In the genomic region with DNA sequence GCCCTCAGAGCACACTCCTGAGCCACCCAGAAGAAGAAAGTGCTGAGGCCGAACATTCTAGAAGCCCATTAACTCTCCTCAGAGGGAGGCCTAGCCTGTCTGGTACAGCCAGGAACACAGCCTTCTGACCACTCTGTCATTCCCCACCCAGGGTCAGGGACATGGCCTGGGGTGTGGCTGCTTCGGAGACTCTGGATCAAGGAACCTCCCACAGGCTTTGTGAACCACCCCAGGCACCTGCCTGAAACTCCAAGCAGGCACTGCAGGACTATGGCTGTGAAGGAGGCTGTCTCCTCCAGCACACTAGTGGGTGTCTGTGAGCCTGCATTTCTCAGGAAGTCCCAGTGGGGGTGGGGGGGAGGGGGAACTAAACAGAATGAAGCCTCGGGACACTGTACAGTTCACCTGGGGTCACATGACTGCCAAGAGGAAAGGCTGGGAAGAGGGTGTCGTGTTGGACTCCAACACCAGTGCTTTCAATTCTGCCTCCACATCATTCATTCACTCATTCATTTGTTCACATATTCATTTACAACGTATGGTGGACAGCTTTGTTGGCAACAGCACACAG, we compare ENCODE assay signal across 18 mouse cellular contexts. TPM values are rescaled to one million over a fixed set of nuclear protein-coding genes. Genes with fewer than 3 reads are reported as not detected.
A peak's percentile ranks its signal among the peaks of the same experiment; 100 is the strongest.
DNase-seq lines count a peak whose midpoint lies in the region; ATAC-seq and TF ChIP-seq lines count a peak whose summit lies in the region.
"Had no signal": no experiment of that assay in that cellular context is flagged by ENCODE, and none has a peak within 500 bp of the region (broad histone marks: within the 10 kb centered on the region; RNA-seq: fewer than 3 reads in every experiment).

No protein-coding gene starts in this region.

- WGBS in lung, postnatal 0 days = 48% methylated on average over 5 of the region's 5 CpGs
- WGBS in lung, adult 2 months = 56% methylated on average over 5 of the region's 5 CpGs
- 65% methylated on average over 5 of the region's 5 CpGs for WGBS in embryonic facial prominence, embryonic 11.5 days
- 73% methylated on average over 5 of the region's 5 CpGs for WGBS in limb, embryonic 10.5 days

- peaks cover 12% of the 10 kb centered on the region; the same call in 1 of the 2 replicates for H3K4me1 ChIP-seq in lung, postnatal 0 days (ENCODE audit: insufficient read depth, low read depth, low read length)
- peaks cover 4% of the 10 kb centered on the region for H3K4me1 ChIP-seq in lung, adult 2 months (ENCODE audit: control insufficient read depth, insufficient read depth, low read length)
- H3K4me1 ChIP-seq in embryonic facial prominence, embryonic 11.5 days (ENCODE audit: control insufficient read depth, insufficient read depth, low read length) = no peaks in the 10 kb centered on the region
- peaks cover 19% of the 10 kb centered on the region for H3K4me1 ChIP-seq in limb, embryonic 10.5 days
- H3K4me1 ChIP-seq: embryonic facial prominence, embryonic 12.5 days; forebrain, embryonic 13.5 days had no signal

- TF ChIP-seq POLR2A in lung, adult 2 months (IDR thresholded peaks at IDR 0.05; ENCODE audit: borderline replicate concordance, extremely low read depth, low read depth, low read length) = no peak

- H3K4me2 ChIP-seq in lung, postnatal 0 days (replicated peaks; ENCODE audit: low read depth, low read length) = no peak overlapping the region
- no peak overlapping the region for H3K4me2 ChIP-seq in embryonic facial prominence, embryonic 11.5 days (ENCODE audit: low read depth, low read length)
- H3K4me2 ChIP-seq: embryonic facial prominence, embryonic 12.5 days; forebrain, embryonic 13.5 days; heart, embryonic 12.5 days had no signal

- H3K4me3 ChIP-seq in lung, postnatal 0 days (ENCODE audit: low read depth, low read length) = no peak overlapping the region
- H3K4me3 ChIP-seq in lung, adult 2 months (replicated peaks; ENCODE audit: extremely low read depth, low read depth, low read length) = no peak overlapping the region
- H3K4me3 ChIP-seq in embryonic facial prominence, embryonic 11.5 days (ENCODE audit: low read depth, low read length) = no peak overlapping the region
- no peak overlapping the region for H3K4me3 ChIP-seq in limb, embryonic 10.5 days
- H3K4me3 ChIP-seq: embryonic facial prominence, embryonic 12.5 days; forebrain, embryonic 13.5 days; heart, embryonic 12.5 days had no signal

- no peaks in the 10 kb centered on the region for H3K27me3 ChIP-seq in lung, postnatal 0 days (replicated peaks; ENCODE audit: insufficient read depth, low read length)
- no peaks in the 10 kb centered on the region for H3K27me3 ChIP-seq in embryonic facial prominence, embryonic 11.5 days (ENCODE audit: control insufficient read depth, insufficient read depth, low read length)
- no peaks in the 10 kb centered on the region for H3K27me3 ChIP-seq in limb, embryonic 10.5 days (ENCODE audit: low read depth, poor library complexity, severe bottlenecking)
- H3K27me3 ChIP-seq: CH12.LX; embryonic facial prominence, embryonic 12.5 days; forebrain, embryonic 13.5 days; heart, embryonic 12.5 days had no signal

- no peak for TF ChIP-seq EP300 in lung, postnatal 0 days (IDR thresholded peaks at IDR 0.05)

- no peaks in the 10 kb centered on the region for H3K36me3 ChIP-seq in lung, postnatal 0 days (ENCODE audit: insufficient read depth, low read length)
- H3K36me3 ChIP-seq in embryonic facial prominence, embryonic 11.5 days (replicated peaks; ENCODE audit: control insufficient read depth, insufficient read depth, low read depth, low read length) = no peaks in the 10 kb centered on the region
- H3K36me3 ChIP-seq in limb, embryonic 10.5 days = 0 out of 2 replicates have a peak, but pooled peaks cover 3% of the 10 kb centered on the region
- H3K36me3 ChIP-seq: embryonic facial prominence, embryonic 12.5 days; heart, embryonic 12.5 days had no signal

- H3K9ac ChIP-seq in lung, postnatal 0 days (replicated peaks; ENCODE audit: low read depth) = no peak overlapping the region
- no peak overlapping the region for H3K9ac ChIP-seq in embryonic facial prominence, embryonic 11.5 days (replicated peaks; ENCODE audit: low read length)
- H3K9ac ChIP-seq: embryonic facial prominence, embryonic 12.5 days; forebrain, embryonic 13.5 days; heart, embryonic 12.5 days; liver, embryonic 14.5 days had no signal

- TF ChIP-seq CTCF in lung, postnatal 0 days (IDR thresholded peaks at IDR 0.05) = no peak
- TF ChIP-seq CTCF in lung, adult 2 months (IDR thresholded peaks at IDR 0.05; ENCODE audit: insufficient read depth, low read length) = no peak

- no peak overlapping the region for H3K27ac ChIP-seq in lung, postnatal 0 days (ENCODE audit: low read length)
- no peak overlapping the region for H3K27ac ChIP-seq in embryonic facial prominence, embryonic 11.5 days (replicated peaks; ENCODE audit: low read depth, low read length)
- H3K27ac ChIP-seq in limb, embryonic 10.5 days = peak overlapping the region; percentile 66
- H3K27ac ChIP-seq: embryonic facial prominence, embryonic 12.5 days; forebrain, embryonic 13.5 days; liver, embryonic 14.5 days had no signal

- intact Hi-C loops in left cerebral cortex, postnatal 4 days (cut with DNase I) = no loop called here

- no peak for DNase-seq in lung, postnatal 0 days (ENCODE audit: low spot score)
- no peak for DNase-seq in lung, adult 2 months
- no peak for DNase-seq in embryonic facial prominence, embryonic 11.5 days (ENCODE audit: low spot score)
- no peak for DNase-seq in limb, embryonic 10.5 days (ENCODE audit: low spot score)
- peak; percentile 73 for DNase-seq in testis, postnatal 14 days (ENCODE audit: low spot score)
- DNase-seq in layer of hippocampus, adult 11-12 months (ENCODE audit: low spot score) = no peak
- DNase-seq in left cerebral cortex, postnatal 4 days = no peak
- DNase-seq: adrenal gland, adult 8-10 months; cerebellum, postnatal 10 days; gastrocnemius, postnatal 10 days; kidney, adult 18-20 months; retina, postnatal 1 day; thymus, adult 2 months had no signal

- ATAC-seq in lung, postnatal 0 days = peak; percentile 24; the same call in 1 of the 2 replicates
- ATAC-seq in embryonic facial prominence, embryonic 11.5 days (replicated peaks; ENCODE audit: insufficient number of reproducible peaks, low FRiP score, low TSS enrichment, low read depth) = 0 out of 2 replicates have a peak, but pooled peaks have one; percentile 18
- ATAC-seq: forebrain, embryonic 13.5 days had no signal

- no peaks in the 10 kb centered on the region for H3K9me3 ChIP-seq in lung, postnatal 0 days (ENCODE audit: low read length)
- no peaks in the 10 kb centered on the region for H3K9me3 ChIP-seq in embryonic facial prominence, embryonic 11.5 days (replicated peaks; ENCODE audit: control insufficient read depth, low read length)
- peaks cover 4% of the 10 kb centered on the region; the same call in 1 of the 2 replicates for H3K9me3 ChIP-seq in limb, embryonic 10.5 days (replicated peaks)
- H3K9me3 ChIP-seq: embryonic facial prominence, embryonic 12.5 days had no signal

RNA-seq across cellular contexts. Expression of a gene that starts 33.3 kb away (rescaled TPM):
- polyA plus RNA-seq in lung, postnatal 0 days (2015; fragmentation: Nextera tagmentation; extraction: Ambion mirVana) = 8.0 and 8.4 TPM in 2 replicates
- 23.7 and 24.0 TPM in 2 replicates for polyA plus RNA-seq in lung, adult 2 months (2012; rRNA removed)
- 10.2 and 11.7 TPM in 2 replicates for polyA plus RNA-seq in embryonic facial prominence, embryonic 11.5 days (2014; fragmentation: Nextera tagmentation; extraction: Ambion mirVana)
- 12.0 and 14.0 TPM in 2 replicates for polyA plus RNA-seq in limb, embryonic 10.5 days (2016; fragmentation: Nextera tagmentation; extraction: Ambion mirVana)
- total RNA-seq in left cerebral cortex, postnatal 4 days (2021) = 10 to 100 TPM; 18.8 to 20.1 TPM

RNA-seq across cellular contexts. Expression of a gene that starts 50.6 kb away (rescaled TPM):
- polyA plus RNA-seq in lung, postnatal 0 days (2015; fragmentation: Nextera tagmentation; extraction: Ambion mirVana) = 16.7 and 21.5 TPM in 2 replicates
- polyA plus RNA-seq in lung, adult 2 months (2012; rRNA removed) = 19.9 and 21.9 TPM in 2 replicates
- 20.6 and 21.7 TPM in 2 replicates for polyA plus RNA-seq in embryonic facial prominence, embryonic 11.5 days (2014; fragmentation: Nextera tagmentation; extraction: Ambion mirVana)
- 30.8 and 33.0 TPM in 2 replicates for polyA plus RNA-seq in limb, embryonic 10.5 days (2016; fragmentation: Nextera tagmentation; extraction: Ambion mirVana)
- total RNA-seq in left cerebral cortex, postnatal 4 days (2021) = 10 to 100 TPM; 47.9 to 50.8 TPM

RNA-seq across cellular contexts. Expression of a gene that starts 51.6 kb away (rescaled TPM):
- 4.1 and 4.6 TPM in 2 replicates for polyA plus RNA-seq in lung, postnatal 0 days (2015; fragmentation: Nextera tagmentation; extraction: Ambion mirVana)
- 5.1 and 5.5 TPM in 2 replicates for polyA plus RNA-seq in lung, adult 2 months (2012; rRNA removed)
- 5.0 and 6.0 TPM in 2 replicates for polyA plus RNA-seq in embryonic facial prominence, embryonic 11.5 days (2014; fragmentation: Nextera tagmentation; extraction: Ambion mirVana)
- 5.9 and 7.3 TPM in 2 replicates for polyA plus RNA-seq in limb, embryonic 10.5 days (2016; fragmentation: Nextera tagmentation; extraction: Ambion mirVana)
- total RNA-seq in left cerebral cortex, postnatal 4 days (2021) = 1 to 10 TPM; 3.1 to 4.0 TPM
